Mouse (Mus musculus) inflammation-experienced regulatory T-cells, adult 6 months (primary cell): ENCODE data around the gene Mfng. TPM values are rescaled to one million over a fixed set of nuclear protein-coding genes. Genes with fewer than 3 reads are reported as not detected.
A peak's percentile ranks its signal among the peaks of the same experiment; 100 is the strongest.

Experiments
- ATAC-seq: one replicate; pipeline ENCODE4 v1.8.0; 2017
- polyA plus RNA-seq, 3 experiments: library from polyadenylated mRNA; unstranded; fragments of 100-300 nt; shearing (Covaris generic); gene quantifications; one replicate each; pipeline ENCODE4 v1.2.1; 2017

Gene Mfng
- polyA plus RNA-seq, 3 experiments from 2014 or later, result 45.8 to 70.7 (median 62.8) TPM

- no peak for ATAC-seq
Measured at GRCm38 (mm10) chr15:78787287-78787856, 14.1 kb upstream of the Mfng start.

DNA sequence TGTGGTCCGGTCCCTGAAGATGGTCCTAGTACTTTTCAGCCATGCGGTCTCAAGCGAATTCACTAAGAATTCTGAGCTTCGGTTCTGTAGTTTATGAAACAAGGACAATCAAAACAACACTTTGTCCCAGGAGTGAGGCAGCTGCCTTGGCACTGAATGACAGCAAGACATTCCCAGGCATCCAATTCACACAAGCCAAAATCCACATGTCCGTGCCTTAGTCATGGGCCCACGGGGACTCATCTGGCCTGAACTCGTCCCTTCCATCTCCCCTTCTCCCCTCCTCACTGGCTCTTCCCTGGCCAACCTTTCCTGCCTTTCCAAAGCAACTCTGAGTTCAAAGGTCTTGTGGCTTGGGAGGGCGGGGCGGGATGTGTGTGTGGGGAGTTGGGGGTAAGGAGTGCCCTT, 13.1 kb upstream of the Mfng start:
- ATAC-seq, result no peak

DNA sequence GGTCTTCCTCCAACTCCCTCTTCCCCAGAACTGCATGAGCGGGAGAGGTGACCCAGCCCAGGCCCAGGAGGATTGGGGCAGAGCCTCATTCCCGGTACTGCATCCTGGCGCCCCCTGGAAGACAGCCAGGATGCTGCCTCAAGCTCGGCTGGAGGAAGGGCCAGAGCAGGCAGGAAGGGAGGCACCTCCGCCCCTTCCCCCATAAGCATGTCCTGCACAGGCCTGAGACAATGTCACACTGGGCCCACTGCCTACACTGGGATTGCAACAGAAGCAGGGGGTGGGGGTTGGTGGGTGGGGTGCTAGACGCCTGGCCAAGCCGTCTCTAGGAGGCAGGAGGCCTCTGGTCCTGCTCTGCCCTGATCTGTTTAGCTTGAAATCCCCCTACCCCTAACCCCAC, 12.7 kb upstream of the Mfng start:
- no peak for ATAC-seq

DNA sequence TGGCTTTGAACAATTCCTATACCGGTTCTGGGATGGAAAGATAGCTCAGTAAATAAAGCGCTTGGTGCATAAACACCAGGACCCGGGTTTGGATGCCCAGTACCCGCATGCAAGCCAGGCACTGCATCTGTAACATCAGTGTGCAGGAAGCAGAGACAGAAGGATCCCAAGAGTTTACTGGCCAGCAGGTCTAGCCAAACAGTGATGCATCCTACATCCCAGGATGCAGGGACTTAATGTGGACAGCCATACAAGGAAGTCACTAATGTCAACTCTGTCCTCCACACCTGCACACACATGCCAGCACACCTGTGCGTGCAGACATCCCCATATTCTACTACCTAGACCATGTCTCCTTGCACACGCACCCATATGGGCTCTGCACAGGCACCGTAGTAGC, 12.0 kb upstream of the Mfng start:
- no peak for ATAC-seq

DNA sequence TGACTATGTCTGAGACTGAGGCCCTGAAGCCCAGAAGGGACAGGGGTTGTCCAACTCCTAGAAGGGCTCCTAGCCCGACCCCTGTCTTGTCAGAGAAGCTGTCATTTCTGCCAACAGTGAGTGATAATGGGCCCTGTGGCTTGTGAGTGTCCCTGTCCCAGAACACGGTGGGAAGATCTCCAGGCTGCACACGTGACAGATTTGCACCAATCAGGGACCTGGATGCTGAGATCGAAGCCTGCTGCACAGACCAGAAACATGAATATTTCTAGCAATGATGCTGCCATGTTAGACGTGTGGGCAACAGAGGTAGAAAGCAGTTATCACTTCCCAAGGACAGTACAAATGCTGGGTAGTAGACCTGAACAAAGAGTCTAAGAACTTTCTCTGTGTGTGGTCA, 11.2 kb upstream of the Mfng start:
- ATAC-seq, result no peak

DNA sequence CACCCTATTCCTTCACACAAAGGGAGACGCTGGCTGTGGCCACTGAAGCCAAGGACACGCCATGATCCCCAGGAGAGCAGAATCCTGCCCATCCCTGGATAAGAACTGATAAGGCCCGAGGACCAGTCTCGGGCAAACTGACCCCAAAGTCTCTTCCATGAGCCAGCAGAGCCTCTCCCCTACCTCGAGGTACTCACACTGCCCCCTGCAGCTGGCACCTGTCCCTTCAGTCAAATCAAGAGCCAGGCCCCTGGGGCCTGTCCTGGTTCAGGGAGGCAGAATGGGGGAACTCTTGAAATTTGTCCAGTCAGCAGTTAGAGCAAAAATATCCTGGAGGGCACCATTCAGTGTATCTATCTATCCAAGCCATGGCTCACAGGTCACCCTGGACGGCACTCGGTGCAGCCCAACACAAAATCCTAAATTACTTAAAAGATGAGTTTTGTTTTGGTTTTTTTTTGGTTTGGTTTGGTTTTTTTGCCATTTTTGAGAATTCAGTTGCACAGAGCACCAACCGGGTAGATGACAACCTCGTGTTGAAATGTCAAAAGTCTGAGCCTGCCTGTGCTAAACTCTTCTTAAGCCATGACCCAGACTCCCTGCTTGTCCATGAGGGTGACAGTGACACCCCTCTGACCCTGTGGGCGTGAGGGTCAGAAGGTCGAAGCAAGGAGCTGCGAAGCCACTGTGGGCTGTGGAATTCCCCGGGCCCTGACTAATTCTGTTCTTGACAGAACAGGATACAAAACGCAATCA, 9.3 kb upstream of the Mfng start:
- ATAC-seq, result no peak

DNA sequence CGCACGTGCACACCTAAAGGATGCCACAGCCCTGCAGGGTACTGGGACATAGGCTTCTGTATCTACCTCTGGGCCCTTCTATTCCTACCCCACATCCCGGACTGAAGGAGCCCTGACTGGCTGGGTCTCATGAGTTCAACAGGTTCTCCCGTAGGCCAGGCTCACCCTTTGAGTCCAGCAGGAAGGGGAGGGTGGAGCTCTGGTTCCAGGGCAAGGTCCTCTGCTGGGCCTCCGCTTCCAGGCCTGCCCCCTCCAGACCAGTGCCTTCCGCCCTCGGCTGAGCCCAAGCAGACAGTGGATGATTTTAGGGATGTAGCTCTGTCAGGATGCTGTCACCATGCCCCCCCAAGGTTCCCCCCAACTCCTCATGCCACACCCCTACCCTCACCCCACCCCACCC, 7.6 kb upstream of the Mfng start:
- ATAC-seq, result no peak

GRCm38 (mm10) chr15:78780359-78780758, 7.1 kb upstream of the Mfng start:
- no peak for ATAC-seq

GRCm38 (mm10) chr15:78779690-78780089, 6.4 kb upstream of the Mfng start:
- ATAC-seq, result no peak

DNA sequence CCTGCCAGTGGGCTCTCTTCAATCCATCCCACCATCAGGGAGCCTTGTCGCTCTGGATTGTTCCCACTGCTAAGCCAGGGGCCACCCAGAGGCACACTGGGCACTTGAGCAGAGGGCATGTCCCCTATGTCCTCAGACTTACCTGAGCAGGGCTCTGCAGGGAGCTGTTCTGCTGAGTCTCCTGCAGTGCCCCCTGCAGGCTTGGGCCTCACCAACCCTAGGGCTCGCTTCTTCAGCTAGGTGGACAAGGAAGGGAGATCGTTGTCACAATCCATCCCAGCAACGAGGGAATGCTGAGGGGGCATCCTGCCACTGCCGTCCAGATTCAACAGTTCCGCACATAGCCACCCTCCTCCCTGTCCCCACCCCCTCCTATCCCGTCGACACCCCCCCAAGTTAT, 6.0 kb upstream of the Mfng start:
- ATAC-seq, result no peak

DNA sequence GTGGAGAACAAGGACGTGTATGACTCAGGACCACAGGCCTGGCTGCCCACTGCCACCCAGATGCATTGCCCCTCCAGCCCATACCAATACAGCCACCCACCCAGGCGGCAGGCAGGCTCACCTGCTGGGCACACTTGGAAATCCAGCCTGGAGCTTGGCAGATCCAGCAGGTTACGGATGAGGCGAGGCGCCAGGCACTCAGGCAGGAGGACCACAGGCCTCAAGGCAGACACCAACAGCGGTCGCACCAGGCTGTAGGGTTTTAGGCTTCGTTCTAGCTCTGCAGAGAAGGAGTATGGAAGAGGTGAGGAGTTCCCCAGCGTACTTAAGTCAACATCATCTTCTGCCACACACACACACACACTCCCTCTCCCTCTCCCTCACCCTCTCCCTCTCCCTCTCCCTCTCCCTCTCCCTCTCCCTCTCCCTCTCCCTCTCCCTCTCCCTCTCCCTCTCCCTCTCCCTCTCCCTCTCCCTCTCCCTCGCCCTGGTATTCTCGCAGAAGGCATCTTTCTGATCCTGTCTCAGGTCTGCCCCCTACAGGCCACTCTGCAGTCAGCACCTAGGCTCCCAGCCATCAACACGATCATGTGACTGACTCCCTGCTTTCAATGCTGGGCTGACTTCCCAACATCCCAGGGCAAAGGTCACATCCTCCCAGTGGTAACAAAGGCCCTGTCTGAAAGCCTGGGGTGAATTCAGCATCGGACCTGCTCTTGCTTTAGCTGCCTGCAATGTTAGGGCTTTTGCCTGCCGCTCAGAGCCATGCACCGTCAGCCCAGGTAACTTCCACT, 5.0 kb upstream of the Mfng start:
- ATAC-seq, result peak; percentile 65

DNA sequence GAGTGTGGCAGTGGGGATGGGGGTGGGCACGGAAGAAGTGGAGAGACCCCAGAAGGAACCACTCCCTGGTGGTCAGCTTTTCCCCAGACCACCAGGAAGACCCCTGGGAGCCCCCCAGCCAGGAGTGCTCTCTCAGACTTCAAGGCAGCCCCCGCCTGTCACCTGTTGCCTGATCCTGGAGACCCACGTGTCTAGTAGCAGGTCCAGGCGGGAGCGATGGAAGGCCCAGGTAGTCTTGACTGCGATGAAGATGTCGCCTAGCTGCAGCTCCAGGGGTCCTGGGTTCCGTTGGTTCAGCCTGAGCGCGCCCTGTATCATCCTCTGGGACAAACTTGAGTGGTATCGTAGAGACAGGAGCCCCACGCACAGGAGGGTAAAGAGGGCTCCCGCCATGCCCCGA, 419 bp downstream of the Mfng start:
- ATAC-seq, result no peak

DNA sequence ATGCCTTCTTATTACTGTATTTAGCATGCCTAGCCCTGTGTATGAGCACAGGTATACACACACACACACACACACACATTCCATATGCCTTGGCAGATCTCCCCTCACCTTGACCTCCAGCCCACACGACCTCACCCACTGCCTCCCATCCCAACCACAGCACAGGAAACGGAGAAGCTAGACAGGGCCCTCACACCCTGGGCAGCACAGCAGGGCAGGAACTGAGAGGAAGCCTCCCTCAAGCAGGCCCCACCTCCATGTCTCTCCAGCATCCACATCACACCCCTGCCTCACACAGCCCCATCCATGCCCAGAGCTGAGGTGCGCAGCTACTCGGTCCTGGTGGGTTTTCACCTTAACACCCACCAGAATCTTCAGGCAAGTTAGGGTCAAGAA, 909 bp downstream of the Mfng start:
- ATAC-seq, result peak; percentile 76

DNA sequence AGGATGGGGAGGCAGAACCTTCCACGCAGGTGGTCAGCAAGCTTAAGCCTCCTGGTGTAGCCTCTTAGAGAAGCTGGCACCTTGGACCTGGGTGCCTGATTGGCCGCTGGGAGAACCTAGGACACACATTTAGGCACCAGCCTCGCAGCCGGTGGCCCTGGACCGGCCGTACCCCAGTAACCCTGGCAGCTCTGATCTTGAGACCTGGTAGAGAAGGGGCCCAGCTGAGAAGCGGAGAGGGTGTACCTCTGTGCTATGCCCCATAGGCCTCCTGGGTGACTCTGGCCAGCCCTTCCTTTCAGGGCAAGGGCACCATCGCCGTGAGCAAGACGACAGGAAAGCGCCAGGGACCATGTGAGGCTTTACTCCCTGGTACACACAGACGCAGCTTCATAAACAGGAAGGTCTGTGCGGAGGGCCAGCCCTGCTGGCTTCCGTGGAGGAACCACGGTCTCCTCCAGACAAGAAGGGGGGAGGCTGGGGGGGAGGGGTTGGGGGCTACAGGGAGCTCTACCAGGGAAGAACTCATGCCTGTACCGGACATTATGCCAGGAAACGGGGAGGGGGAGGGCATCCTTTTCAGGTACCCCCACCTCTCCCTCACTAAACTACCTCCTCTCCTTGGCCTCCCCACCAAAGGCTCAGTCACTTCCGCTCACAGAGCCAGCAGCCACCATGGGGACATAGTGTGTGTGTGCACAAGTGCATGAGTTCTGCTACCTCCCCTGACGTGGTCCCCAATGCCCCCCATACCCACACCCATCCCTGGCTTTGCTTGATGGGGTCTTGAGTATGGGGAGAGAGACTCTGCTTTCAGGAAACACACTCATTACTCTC, 1.5 kb downstream of the Mfng start:
- peak; percentile 66 for ATAC-seq

DNA sequence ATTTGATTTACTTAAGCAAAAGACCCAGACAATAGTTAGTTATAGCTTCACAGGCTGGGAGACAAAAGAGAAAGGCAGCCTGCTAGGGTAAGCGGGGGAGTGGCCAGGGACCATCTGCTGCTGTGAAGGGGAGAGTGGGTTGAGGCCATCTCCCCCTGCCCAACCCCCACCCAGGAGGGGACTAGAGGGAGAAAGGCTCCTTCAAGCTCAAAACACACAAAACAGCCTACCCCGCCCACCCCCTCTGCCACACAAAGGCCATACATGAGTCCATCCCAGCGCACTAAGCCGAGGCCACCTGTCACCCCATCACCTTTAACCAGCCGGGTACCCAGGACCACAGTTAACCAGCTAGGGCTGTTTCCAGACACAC, 2.3 kb downstream of the Mfng start:
- ATAC-seq, result no peak

GRCm38 (mm10) chr15:78770234-78770982, 2.9 kb downstream of the Mfng start:
- no peak for ATAC-seq

DNA sequence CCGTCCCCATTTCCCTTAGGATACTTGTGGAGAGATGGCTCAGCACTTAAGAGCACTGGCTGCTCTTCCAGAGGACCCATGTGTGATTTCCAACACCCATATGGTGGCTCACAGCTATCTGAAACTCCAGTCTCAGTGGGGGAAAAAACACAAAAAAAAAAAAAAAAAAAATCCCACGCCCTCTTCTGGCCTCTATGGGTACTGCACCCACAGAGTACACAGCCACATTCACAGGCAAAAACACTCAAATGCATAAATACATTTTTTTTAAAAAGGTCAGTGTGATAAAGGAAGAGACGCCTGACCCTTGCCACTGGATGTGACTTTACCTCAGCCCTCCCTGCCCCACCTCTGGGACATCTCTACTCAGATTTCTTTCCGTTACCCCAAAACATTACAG, 4.2 kb downstream of the Mfng start:
- no peak for ATAC-seq

GRCm38 (mm10) chr15:78763704-78764103, 9.6 kb downstream of the Mfng start:
- no peak for ATAC-seq

- ATAC-seq, result no peak
Measured at GRCm38 (mm10) chr15:78763210-78763609, 10.1 kb downstream of the Mfng start.

DNA sequence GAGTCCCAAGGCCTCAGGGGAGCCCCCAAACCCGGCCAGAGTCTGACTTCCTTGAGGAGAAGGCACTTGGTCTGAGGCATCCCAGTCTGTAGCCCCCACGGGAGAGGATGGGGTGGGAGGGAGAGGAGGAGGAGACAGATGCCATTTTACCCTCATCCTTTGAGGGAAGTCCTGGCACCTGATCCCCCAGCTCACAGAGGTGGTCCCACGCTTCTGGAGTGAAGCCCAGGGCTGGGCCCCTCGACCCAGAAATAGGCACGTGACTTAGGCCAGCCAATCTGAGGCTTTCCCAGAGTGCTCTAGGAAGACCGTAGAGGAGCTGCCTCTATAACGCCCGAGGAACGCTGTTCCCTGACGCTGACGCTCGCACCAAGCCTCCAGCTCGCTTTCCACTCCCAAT, 12.2 kb downstream of the Mfng start:
- no peak for ATAC-seq

DNA sequence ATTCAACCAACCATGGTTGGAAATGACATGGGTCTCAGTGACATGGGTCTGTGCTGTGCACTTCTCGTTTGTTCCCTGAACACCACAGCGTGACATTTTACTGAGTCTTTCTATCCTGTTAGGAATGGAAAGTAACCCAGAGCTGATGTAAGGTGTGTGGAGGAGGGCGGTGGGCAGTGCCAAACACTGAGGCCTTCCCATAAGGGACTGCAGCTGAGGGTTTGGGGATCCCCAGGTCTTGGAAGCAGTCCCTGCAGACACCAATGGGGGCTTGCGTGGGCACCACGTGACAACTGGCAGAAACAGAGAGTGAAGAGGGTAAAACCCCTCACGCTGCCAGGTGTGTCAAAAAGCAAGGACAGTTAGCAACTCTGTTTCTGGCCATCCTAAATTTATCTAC, 15.1 kb downstream of the Mfng start:
- ATAC-seq, result no peak
